Mouse (Mus musculus): Measurements from ENCODE around the gene Nav3.

Nav3 gene

GRCm38 (mm10) chr10:109843661-109844060, 612.3 kb downstream of the Nav3 start:
- in situ Hi-C loops (cut with MboI, MseI) = no loop called here

GRCm38 (mm10) chr10:109832768-109833291, 623.2 kb downstream of the Nav3 start:
- in situ Hi-C loops (cut with MboI, MseI) = no loop called here

- in situ Hi-C loops (cut with MboI, MseI) = no loop called here
These were observed 649.1 kb downstream of the Nav3 start for GRCm38 (mm10) chr10:109806782-109807493.

GRCm38 (mm10) chr10:109803441-109803840, 652.6 kb downstream of the Nav3 start:
- in situ Hi-C loops (cut with MboI, MseI) = no loop called here

GRCm38 (mm10) chr10:109802236-109802635, 653.8 kb downstream of the Nav3 start:
- in situ Hi-C loops (cut with MboI, MseI) = no loop called here

- in situ Hi-C loops (cut with MboI, MseI) = loop anchor here (10.0 kb wide), 1 partner anchor 316 kb away; no protein-coding TSS in a partner anchor
These were observed 656.8 kb downstream of the Nav3 start for GRCm38 (mm10) chr10:109799246-109799645.

- in situ Hi-C loops (cut with MboI, MseI) = loop anchor here (10.0 kb wide), 1 partner anchor 318 kb away; no protein-coding TSS in a partner anchor
These were observed 659.0 kb downstream of the Nav3 start for GRCm38 (mm10) chr10:109796981-109797380.

- in situ Hi-C loops (cut with MboI, MseI) = loop anchor here (10.0 kb wide), 1 partner anchor 321 kb away; no protein-coding TSS in a partner anchor
These were observed 662.5 kb downstream of the Nav3 start for GRCm38 (mm10) chr10:109793491-109793890.

DNA sequence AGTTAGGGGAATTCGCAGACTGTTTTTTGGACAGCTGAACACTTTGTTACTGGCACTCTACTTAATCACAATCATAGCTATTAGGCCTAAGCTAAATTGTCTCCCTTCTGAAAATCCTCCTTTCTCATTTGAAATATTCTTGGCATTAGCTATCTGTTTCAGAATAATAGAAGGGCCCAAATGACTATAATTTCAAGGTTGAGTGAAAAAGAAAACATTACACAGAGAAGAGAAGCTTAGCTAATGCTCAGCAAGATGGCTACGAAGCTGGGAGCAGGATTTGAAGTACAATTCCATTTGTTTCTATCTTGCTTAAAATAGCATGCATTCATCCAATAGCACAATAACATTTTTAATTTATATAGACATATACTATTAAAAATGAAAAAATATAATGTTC, 667.3 kb downstream of the Nav3 start:
- in situ Hi-C loops (cut with MboI, MseI) = no loop called here

GRCm38 (mm10) chr10:109779109-109779508, 676.9 kb downstream of the Nav3 start:
- in situ Hi-C loops (cut with MboI, MseI) = no loop called here

DNA sequence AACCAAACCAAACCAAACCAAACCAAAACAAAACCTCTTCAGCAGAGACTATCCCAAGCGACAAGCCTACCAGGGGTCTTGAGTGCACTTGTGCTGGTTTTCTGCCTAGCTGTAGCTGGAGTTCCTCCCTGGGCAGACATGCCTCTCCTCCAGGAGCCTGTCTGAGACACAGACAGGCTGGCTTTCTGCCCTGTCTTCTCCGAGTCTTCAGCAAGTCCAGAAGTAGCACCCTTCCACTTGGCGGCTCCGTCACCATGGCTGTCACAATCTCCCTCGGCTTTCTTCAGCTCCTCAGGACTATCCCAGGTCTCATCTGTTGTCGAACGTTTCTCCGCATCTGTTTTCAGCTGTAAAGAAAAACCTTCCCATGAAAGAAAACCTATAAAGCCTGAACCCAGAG, 686.9 kb downstream of the Nav3 start:
- in situ Hi-C loops (cut with MboI, MseI) = no loop called here

DNA sequence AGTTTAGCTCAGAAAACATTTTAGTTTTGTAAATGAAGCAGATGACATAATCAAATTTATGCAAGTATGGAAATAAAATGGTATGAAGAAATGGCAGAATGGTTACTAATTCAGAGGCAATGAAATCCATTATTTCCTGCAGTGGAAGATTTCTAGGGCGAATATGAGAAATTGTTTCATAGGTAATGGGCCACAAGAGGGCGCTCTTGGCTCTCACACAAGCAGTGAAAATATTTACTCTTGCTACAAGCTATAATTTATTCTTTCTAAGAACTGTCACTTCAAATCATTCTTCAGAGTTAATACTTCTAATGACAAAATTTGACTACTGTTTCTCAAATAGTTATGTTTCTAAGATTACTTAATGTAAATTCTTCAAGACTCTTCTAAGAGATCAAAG, 690.4 kb downstream of the Nav3 start:
- in situ Hi-C loops (cut with MboI, MseI) = no loop called here

- in situ Hi-C loops (cut with MboI, MseI) = no loop called here
These were observed 691.4 kb downstream of the Nav3 start for GRCm38 (mm10) chr10:109764412-109765101.

GRCm38 (mm10) chr10:109758921-109759600, 696.9 kb downstream of the Nav3 start:
- in situ Hi-C loops (cut with MboI, MseI) = no loop called here

DNA sequence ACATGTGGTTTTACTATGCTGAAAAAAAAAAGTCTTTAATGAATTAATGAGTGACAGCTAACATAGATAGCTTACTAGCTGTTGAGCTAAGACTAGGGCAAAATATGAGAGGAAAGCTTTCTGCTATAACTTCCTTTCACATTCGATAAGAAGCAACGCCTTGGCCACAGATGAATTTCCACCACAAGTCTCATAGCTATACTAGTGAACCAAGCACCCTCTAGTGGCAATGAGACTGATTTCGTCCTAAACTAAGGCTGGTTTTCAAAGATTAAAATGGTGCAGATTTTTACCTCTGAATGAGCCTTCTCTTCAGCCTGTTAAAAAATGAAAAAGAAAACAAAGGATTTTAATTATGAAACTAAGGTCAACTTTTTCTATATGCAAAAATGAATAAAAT, 709.1 kb downstream of the Nav3 start:
- in situ Hi-C loops (cut with MboI, MseI) = no loop called here

- in situ Hi-C loops (cut with MboI, MseI) = no loop called here
These were observed 714.3 kb downstream of the Nav3 start for GRCm38 (mm10) chr10:109741664-109742063.

DNA sequence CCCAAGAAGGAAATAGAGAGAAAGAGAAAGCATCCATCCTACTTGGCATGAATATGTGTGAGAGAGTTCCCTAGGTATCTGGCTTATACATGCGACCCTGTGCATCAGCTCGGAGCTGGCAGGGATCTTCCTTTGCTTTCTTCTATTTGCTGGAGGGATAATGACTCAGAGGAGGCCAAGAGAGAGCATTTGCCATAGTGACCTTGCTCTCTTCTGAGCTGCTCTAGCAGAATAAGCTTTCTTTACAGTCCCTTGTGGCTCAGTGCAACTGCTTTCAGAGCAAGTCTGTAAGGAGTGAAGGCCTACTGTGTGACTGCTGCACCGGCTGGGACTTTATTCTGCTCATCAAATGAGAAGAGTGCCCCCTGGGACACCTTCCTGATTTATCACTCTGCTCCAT, 715.7 kb downstream of the Nav3 start:
- in situ Hi-C loops (cut with MboI, MseI) = no loop called here

DNA sequence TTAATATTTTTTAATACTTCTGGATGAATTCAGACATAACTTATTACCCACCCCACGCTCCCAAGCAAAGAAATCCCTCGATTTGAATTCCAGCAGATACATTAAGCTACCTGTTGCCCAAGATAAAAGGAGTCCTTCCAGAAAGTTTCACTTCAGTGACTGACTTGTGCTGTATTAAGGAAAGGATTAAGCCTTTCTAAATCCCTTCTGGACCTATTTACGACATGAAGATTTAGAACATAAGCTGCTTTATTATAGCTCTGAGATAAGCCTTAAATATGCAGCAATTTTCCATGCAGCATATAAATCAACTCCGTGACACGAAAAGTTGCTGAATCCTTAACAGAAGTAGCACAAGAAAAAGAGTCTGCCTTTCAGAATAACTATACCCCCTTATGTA, 732.4 kb downstream of the Nav3 start:
- in situ Hi-C loops (cut with MboI, MseI) = no loop called here

- in situ Hi-C loops (cut with MboI, MseI) = no loop called here
These were observed 737.2 kb downstream of the Nav3 start for GRCm38 (mm10) chr10:109718808-109719207.

DNA sequence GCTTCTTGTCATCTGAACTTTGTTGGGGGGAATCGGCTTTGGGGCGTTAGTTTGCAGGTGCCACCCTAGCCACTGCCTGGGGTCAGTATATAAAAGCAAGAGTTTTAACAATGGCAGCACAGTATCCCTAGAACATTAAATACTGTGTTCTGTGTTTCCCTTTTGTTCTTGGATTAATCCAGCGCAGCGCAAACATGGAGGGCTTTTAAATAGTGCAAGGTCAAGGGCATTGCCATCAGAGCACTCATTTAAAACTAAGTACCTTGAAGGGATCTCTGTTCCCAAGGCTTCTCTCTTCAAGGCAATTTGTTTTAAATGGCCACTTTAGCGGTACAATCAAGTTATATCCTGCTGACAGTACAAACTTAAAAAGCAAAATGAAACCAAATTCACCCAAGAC, 737.6 kb downstream of the Nav3 start:
- in situ Hi-C loops (cut with MboI, MseI) = no loop called here

- in situ Hi-C loops (cut with MboI, MseI) = no loop called here
These were observed 743.0 kb downstream of the Nav3 start for GRCm38 (mm10) chr10:109713001-109713400.

DNA sequence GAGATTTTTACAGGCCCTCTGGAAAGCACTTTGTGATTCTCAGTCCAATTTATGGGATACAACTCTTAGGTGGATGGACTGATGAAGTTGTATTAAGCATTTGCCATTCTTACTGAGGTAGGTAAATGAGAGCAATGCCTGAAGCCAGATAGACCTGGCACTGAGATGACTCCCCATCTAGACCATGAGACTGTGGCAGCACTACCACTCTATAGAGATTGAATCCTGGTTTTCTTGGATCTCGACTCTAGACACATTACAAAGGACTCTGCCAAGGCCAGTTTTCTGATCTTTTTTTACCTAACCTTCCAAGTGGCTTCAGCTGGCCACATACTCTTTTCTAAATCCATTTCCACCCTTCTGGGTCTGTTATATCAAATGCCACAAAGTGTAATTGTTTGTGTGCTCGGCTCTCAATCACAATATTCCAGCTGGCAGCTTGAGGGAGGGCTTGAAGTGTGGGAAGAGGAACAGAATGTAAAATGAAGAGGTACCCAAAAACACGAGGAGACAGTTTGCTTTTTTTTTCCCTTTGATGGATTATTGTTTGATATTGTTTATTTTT, 756.2 kb downstream of the Nav3 start:
- in situ Hi-C loops (cut with MboI, MseI) = no loop called here

Measured in regulatory T cell (primary cell).